Mouse (Mus musculus) T-cell, adult 2 months (primary cell): ENCODE results near the gene Ibtk.
"Not testable (repeated sequence)": the region's sequence is repeated elsewhere in the genome, so short reads cannot be mapped to it uniquely, and the experiment has no call there.

ENCODE experiments used
- DNase-seq: peaks from one replicate; pipeline ENCODE4 v3.0.0; 2022; ENCODE audit warnings: low spot score

Ibtk gene

DNA sequence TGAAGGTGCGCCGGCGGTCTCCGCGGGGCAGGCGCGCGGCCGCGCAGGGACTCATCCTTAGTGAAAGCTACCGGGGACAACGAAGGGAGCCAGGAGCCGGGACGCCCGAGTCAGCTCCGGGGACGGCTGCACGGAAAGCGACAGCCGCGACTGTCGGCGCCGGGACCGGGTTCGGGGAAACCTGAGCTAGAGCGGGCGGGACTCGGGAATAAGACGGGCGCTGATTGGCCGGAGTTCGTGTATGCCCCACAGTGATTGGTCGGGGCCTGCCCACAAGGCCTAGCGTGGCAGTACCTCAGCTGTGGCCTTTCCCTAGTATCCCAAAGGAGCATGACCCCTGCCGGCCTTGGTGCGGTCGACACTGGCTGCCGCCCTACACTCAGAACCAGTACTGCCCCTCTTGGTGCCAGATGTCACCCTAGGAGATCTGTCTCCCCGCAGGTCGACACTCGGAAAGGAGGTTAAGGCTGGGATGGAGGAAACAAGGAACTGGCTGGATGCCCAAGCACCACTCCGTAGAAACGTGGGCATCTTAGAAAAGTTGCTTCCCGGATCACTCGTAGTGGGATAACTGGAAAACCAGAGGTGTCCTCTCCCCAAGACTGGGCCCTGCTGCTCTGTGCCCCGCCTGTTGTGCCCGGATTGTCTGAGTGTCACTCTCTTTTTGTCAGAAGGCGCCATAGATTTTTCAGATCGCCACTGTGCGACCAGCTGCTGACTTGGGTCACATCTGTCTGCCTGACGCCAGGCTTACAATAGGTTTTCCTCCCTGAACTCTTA, at the start of gene Ibtk:
TSS of gene Ibtk (minus strand) at position 193 of the 780 bp plus-strand sequence.
- peak; percentile 90 for DNase-seq

DNA sequence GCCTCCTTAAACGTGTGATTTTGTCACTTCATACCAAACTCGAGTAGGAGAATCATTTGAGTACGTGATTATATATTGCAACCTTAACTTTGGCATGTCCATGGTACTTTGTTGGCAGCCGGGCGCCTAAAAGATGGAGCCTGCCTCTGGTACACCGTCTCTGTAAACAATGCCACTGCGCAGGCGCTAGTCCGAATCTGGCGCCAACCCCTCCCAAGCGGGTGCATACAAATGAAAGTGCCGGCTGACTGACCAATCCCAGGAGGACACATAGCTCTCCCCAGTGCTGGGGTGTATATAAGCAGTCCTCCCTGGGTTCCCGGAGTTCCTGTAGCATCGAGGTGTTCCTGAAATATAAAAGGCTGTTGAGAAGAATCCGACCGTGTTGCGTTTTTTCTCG, 42.4 kb upstream of the Ibtk start:
- not testable (repeated sequence) for DNase-seq

DNA sequence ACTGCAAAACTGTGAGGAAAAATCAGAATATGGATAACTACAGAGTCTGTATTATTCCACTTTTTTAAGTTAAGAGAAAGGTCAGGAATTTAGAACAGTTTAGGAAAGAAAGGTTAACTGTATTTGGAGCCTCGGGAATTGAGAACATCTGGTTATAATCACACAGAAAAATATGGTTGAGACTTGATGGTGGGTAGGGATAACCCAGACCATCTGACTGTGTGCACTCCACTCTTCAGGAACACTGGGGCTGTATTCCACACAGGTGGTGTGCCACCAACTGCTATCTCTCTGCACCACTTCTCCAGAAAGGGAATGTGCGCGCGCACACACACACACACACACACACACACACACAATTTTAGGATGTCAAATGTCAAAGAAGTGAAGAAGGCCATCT, 31.1 kb upstream of the Ibtk start:
- DNase-seq = no peak

DNA sequence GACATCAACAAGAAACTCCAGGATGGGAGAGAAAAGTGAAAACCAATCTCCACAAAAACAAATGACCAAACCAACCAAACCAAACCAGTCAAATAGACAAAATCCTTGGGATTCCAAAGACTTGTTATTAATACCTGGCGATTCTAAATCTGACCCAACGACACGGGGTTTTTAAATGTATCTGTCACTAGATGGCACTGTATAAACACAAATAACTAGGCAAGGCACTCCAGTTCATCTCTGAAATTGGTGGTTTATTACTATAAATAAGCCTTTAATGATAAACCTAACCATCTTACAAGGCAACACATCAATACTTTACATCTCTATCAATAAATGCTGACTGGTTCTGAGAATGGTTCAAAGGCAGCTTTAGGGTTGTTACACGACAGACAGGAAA, 30.3 kb upstream of the Ibtk start:
- DNase-seq = no peak

DNA sequence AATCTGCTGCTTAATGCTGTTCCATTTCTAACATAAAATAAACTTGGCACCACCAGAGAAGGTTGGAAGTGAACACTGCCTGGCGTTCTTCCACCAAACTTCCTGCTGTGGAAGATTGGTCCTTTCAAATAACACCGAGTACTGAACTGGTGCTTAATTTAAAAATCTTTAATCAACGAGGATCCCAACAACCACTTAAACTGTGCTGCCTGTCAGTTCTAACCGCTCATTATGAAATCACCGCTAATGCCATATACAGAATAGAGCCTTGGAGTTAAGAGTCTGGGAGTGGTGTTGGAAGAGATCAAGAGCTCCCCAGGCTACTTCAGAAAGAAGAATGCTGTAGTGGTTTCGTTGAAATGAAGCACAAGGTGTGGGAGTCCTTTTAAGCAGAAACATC, 28.4 kb upstream of the Ibtk start:
- DNase-seq = no peak

DNA sequence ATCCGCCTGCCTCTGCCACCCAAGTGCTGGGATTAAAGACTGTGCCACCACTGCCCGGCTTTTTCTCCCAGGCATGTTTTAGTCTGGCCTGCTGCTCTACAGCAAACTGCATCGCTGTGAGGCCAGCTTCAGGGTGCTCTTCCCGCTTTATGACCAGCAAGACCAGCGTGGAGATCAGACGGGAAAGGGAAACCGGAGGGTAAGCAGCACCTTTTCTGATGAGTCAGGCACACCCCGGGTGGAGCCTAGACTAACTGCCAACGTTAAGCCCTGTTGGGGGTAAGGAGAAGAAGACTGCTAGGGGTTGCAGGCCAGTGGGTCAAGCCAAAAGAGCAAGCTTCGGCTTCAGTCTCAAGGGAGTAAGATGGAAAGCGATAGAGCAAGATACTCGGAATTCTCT, 23.1 kb upstream of the Ibtk start:
- DNase-seq = no peak

DNA sequence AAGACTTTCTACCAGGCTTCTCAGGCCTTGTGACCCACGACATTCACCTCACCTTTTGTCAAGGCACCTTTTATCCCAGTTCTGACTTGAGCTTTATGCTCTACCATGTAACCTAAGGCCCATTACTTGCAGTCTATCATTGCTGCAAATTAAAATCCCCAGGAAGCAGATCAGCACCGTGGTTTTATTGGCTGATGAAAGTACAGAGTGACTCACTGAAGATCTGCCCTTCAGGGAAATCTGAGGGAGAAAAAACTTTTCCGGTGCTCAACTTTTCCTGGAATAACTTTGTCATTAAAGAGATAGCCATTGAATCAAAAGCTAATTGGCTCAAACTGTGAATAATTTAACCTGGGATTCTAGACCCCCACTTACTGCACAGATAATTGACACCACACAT, 22.3 kb upstream of the Ibtk start:
- DNase-seq = no peak

DNA sequence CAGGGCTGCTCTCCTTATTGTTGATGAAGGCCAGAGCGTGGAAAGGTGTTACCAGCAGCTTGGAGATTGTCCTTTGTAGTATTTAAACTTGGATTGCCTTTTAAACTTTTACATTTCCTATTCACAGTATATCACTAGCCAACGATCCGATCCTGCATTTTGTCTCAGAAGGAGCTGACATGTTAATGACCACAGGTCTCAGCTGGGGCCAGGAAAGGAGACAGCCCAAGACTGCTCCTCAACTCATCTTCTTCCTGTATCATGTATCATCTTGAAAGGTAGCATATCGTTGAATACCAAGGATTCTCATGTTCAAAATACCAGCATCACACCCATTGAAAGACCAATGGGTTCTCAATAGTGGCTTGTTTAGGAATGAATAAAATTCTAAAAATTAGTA, 21.2 kb upstream of the Ibtk start:
- DNase-seq = no peak

DNA sequence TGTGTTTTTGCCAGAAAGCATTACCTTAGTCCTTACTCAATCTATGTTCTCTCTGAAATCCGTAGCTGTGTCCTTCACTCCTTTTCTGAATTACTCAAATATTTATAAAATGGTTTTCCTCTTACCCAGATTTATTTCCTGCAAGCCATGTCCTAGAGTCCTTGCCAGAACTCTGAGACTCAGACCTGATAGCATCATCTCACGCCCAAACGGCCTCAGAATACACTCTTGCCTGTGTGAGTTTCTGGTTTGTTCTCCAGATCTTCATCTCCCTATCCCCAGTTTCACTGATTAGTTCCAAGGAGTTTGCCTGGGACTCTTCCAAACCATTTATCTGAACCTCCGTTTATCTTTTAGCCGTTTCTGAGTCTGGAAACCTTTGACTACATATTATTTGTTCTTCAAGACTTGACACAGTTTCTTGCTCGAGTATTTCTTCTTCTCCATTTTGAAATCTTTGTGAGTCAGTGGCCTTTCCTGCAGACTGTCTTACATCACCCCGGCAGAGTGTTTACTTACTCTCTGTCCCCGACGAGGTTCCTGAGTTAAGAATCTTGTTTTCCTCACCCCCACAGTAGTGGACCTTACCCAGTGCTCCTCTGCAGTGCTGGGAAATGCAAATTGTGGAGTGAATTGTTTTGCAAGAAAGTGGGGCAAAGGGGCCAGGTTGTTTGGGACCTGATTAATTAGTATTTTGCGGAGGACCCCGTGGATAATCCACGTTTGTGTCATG, 20.1 kb upstream of the Ibtk start:
- no peak for DNase-seq

DNA sequence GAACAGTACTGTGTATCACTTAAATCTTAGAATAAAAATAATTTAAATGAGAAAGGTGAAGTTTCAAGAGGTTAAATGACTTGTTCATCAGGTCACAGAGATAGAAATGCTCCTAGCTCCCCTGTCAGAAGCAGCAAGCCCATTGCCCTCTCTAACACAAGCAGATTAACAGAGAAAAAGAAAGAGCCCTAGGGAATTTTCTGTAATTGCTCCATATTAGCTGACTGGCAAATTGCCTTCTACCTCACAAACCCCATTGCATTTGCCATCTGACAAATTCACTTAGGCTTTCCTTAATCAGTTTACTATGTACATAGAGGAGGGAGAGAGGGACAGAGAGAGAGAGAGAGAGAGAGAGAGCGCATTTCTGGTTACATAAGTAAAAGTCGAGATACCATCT, 18.1 kb upstream of the Ibtk start:
- no peak for DNase-seq

DNA sequence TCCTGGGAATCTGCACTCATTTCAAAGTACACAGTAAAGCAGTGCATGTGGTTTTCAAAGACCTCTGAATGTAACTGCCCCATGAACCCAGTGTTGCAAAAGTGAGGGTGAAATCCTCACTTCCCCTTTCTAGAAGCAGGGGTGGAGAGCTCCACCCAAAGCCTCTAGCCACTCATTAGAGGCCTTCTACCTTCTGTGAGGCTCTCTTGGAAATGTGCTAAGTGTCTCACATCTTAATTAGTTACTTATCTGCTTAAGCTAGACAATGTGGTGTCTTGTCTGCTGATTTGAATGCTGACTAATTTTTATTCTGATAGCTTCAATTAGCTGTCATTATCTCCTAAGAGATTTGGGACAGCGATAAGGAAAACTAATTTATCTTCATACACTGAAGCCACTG, 13.3 kb upstream of the Ibtk start:
- DNase-seq = no peak

DNA sequence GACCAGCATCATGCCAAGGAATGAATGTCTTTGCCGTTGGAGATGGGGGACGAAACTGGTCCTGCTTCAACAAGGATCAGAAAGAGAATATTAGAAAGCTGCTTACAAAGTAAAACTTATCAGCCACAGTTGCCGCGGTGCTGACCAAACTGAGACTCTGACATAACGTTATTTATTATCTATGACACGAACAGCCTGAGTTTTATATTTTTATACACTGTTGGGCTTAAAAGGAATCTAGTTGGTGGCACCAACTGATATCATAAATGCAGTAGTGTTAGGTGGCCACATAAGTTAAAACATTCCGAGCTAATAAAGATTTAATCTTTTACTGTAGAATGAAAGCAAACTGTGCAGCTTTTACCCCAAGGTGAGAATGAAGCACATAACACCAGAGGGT, 1.7 kb upstream of the Ibtk start:
- DNase-seq = no peak

DNA sequence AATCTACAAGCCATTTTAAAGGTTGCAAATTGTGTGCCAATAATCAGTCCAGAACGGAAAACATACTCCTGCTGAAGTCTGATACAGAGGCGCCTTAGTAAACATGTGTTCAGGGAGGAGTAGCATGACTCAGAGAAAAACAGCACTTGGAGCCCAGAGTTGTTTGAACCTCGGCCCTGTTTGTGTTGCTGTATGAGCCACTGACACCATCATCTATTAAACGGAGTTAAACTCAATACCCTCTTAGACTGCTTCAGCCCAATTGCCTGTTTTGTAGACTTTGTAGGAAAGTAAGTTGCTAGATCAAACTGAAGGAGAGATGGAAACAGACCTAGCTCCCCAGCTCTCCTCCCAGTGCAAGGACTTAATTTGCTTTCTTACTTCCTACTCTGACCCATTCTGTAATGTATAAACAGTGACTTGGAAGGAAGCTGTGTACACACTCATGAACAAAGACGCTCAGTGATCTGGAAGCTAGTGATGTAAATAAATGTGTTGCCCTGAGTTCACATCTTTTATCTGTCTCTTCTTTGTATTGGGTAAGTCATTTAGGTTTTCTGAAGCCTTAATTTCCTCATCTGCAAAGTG, 882 bp upstream of the Ibtk start:
- no peak for DNase-seq

DNA sequence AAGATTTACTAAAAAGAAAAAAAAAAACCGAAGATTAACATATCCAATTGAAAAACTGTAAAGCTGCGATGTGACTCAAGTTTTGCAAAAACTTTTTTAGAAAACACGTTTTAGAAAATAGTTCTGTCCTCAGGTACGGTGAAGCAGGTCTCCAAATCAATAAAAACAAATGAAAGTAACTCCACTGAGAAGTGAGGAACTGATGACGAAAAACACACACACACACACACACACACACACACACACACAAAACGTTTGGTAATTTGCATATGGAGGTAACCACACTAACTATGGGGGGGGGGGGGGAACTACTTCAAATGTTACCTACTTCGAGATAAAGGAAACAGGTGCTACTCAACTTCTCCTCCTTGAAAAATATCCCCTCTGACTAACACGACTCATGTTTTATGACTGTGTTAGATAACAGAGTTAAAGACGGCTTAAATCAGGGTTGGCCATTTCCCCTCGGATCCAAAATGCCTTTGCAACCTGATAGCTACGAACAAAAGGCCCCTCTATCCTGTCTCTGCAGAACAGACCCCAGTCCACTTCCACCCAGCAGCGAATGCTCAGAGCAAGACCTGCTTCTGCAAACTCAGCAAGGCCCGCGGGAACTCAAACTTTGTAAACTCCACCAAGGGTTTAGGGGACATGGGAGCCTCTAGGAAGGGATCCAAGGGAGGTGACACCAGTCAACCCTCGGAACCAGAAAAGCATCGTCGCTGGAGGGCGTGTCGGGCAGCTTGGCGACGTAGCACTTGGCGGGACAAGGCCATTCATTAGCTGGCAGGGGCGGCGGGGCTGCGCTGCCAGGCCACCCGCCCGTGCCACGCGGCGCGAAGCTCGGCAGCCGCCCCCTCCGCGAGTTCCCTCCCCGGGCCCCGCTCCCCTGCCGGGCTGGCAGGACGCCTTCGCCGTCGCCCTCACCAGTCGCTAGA, 661 bp downstream of the Ibtk start:
- DNase-seq = peak; percentile 80

DNA sequence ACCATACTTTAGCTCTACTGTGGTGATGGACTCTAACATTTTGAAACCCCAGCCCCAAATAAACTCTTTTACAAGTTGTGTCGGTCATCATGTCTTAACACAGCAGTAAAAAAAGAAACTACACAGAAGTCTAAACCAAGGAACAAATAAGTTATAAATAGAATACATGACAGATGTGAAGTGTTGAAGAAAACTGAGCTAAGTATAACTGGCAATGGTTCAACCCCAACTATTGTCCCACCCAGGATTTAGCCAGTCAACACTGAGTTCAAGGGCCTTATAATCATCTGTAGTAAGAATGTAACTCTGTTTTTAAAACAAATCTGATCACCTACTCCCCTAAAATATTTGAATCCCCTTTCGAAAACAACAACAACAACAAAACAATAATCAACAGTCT, 3.6 kb downstream of the Ibtk start:
- DNase-seq = no peak

DNA sequence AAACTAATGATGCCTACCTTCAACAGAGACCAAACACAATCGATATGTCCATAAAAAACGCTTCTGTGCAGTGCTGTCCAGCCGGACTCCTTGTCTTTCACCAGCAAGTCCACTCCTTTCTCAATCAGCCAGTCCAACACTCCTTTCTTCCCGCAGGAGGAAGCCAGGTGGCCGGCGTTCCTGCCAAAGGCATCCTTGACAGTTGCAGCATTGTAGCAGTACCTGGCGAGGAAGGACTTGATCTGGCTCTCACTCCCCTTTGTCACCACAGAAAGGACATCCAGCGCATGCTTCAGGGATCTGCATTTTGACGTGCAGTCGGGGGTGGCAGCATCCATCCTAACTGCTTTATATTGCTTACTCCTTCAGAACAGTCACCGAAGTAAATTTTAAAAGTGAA, 5.8 kb downstream of the Ibtk start:
- DNase-seq = no peak

DNA sequence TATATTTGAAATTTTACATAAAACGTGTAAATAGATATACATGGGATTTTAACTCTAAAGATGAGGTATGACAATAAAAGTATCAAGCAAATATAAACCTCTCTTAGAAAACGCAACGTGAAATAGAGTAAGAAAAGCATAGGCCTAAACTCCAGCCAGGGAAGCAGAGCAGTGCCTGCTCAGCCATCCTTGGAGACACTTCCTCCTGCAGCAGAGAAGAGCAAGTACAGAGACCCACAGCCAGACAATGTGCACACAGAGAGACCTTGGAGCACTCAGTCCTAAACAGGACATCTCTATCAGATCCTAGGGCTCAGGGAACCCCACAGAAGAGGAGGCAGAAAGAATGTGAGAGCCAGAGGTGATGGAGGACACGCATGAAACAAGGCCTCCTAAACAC, 7.0 kb downstream of the Ibtk start:
- no peak for DNase-seq

DNA sequence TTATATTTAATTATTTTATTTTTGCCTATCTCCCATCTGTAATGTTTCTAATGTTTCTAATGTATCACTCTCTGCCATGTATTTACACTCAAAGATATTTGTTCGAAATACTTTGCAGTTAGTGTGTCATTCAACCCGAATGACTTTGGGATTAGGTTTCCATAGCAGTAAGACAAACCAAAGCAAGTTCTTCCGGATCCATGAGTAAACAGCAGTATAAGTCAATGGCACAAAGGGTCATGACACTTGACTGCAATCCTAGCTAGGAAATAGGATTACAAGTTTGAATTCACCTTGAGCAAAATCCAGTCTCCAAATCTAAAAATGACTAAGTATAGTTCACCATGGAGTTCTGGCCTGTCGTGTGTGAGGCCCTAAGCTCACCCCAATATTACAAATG, 9.9 kb downstream of the Ibtk start:
- no peak for DNase-seq

DNA sequence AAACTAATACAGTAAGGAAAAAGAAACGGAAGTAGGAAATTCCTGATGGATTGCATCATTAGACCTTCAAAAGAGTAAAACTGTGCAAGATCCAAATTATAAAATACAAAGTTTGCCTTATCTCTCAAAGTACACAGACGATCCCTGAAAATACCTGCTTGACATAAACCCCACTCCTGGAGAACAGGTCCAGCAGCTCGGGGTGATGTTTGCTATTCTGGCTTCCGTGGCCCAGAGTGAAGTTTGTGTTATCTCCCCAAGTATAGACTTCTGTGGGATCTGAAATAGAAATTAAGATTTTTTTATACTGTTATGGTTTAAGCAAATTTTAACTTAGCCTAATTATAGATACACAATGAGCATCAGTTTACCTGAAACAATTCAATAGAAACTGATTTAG, 14.3 kb downstream of the Ibtk start:
- no peak for DNase-seq

DNA sequence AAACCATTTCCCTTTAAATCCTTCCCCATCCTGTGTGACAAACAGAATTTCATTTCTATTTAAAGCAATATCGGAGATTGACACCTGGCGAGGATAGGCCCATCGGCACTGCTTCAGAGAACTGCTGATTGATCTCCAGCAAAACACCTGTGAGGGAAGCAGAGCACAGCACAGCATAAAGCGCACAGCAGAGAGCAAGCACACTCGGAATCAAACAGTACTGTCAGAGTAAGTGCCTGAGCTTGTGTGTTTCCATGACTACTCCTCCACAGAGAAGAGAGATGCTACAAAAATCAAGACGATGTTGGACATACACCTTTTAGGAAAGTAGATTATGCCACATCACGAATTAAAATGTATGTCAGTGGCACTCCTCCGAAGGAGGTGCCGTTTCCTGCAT, 25.1 kb downstream of the Ibtk start:
- no peak for DNase-seq

DNA sequence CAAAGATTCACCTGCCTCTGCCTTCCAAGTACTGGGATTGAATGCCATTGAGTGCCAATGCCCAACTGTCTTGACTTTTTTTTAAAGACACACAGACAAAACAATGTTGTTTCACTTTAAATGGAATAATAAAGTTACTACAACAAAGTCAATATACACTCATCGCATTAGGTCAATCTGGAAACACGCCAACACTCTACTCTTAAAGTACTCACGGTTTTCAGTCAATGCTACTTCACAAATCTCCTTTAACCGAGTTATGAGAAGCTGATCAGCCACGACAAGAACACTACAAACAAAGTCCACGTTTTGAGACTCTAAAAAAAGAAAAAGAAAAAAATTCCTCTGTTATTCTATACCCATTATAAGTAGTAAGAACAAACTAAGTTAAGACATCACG, 31.8 kb downstream of the Ibtk start:
- no peak for DNase-seq

DNA sequence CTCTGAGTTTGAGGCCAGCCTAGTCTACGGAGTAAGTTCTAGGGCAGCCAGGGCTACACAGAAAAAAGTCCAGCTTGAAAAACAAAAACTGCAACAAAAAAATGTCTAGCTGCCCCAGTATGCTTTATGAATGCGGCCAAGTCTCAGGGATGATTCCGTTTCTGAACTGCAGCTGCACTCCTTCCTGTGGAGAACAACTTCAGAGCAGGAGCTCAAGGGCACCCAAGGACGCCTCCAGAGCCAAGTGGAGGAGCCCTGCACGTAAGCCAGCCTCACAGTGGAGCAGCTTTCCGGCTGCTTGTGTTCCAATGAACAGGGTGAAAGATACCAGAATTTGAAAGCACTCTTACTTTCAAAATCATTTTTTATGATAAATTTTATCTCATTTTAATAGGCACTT, 41.8 kb downstream of the Ibtk start:
- DNase-seq = no peak
